Mouse (Mus musculus): ENCODE measurements at regions not wholly inside any gene's neighbourhood (a gene's known extent, or its start where the extent isn't known, plus 50 kb on each side); places are given as distances from the start of the nearest gene placed in this dataset.

DNA sequence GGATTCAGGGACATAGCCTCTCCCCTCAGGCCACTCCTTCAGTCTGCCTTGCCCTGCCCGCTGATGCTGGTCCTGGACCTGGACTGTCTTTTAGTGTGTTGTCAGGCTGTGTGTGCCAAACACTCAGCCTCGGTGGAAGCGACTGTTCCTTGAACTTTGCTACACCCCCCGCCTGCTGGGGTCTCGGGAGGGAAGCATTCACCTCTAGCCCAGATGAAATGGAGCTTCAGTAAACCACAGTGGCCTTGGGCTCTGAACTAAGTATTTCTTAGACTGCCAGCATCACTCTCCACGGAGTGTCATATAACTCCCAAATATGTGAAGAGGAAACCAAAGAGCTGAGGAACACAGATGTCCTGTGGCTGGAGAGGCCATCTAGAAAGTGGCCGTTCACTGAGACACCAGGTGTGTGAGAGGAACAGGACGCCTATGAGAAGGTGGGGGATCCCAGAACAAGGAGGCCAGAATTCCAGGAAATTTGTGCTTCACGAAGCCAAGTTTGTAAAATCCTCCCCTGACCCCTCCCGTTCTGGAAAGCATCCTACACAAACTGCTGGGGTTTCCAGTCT, 170.2 kb downstream of the Zfp36l1 start:
- no peak for DNase-seq (ENCODE audit: low read depth)

GRCm38 (mm10) chr12:79941828-79942227, 171.0 kb downstream of the Zfp36l1 start:
- no peak for DNase-seq (ENCODE audit: low read depth)

DNA sequence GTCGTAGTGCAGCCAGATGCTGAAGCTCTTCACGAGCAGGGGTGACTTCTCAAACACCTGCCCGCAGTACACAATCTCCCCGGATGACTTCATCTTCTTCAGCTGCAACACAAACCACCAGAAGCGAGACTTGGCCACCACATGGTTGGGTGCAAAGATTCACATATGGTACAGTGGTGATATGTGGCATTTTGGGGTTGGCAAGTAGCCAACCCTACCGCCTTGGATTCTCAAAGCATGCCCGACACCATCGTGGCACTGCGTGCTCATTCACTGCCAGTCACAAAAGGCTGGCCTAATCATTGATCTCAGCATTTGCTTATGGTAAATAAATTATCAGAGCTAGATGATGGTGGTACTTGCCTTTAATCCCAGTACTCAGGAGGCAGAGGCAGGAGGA, 173.4 kb downstream of the Zfp36l1 start:
- no peak for DNase-seq (ENCODE audit: low read depth)

DNA sequence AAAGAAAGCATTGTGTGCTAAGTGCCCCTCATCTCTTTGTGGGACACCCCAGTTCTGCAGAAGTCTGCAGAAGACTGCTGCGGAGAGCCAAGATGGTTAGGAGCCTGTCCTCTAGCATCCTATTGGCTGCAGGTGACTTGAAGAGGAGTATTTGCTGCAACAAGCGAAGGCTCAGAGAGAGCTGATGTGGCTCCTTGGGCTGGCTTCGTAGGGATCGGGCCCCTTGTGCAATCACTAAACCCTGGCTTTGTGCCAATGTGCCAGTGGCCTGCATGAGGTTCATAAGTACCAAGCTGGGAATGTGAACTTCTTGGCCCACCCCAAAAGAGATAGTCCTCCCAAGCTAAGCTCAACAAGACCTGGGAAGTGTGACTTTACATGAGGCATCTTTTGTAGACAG, 174.9 kb downstream of the Zfp36l1 start:
- DNase-seq (ENCODE audit: low read depth), result no peak

DNA sequence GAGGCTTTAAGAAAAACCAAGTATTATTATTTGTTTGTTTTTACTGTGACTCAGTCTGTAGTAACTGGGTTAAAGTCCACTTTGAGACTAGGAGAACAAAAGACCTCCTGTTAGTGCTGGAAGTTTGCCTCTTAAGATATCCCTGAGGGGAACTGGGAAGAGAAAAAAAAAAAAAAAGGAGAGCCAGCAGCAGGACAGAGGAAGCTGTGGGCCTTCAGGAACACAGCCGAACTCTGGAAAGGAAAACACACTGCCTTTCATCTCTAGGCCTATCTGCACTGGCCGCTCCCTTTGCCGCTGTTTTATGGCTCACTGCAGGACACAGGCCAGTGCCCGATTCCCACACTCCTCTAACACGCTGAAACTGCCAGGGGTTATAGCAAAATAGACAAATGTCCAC, 176.1 kb downstream of the Zfp36l1 start:
- DNase-seq (ENCODE audit: low read depth), result no peak

DNA sequence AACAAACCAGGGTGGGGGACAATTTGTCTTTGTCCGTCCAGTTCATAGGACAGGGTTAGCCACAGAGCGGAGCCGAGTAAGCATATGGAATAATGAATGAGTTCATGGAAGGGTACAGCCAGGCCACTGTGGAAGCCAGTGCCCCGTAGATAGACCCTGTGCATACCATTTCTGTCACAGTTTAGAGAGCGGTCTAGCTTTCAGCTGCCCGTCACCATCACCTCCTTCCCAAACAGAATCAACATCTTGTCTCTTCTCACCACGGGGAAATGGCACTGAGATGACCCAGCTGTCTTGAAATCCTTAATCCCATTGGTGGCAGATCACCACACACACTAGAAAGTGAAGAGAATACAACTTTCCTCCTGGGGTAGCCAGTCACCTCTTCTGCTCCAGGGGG, 178.7 kb downstream of the Zfp36l1 start:
- DNase-seq (ENCODE audit: low read depth), result no peak

DNA sequence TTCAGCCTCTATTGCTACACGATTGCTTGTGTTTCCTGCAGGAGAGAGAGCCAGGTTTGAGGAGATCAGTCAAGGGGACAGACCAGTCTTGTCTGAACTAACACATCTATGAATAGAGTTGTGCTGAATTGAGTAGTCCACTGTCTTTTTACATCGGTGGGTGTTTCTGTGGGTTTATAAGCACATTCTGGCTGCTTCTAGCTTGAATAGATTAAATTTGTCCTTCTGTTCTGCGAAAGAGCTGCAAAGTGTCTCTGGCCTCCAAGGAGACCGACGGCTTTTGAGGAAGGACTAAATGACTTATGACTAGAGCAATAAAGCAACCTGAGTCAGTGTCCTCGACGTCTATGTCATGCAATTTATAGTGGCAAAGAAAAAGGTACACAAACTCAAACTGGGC, 179.9 kb downstream of the Zfp36l1 start:
- no peak for DNase-seq (ENCODE audit: low read depth)

- DNase-seq (ENCODE audit: low read depth), result no peak
These were observed 181.4 kb downstream of the Zfp36l1 start for GRCm38 (mm10) chr12:79931455-79931854.

- no peak for DNase-seq (ENCODE audit: low read depth)
These were observed 183.0 kb downstream of the Zfp36l1 start for GRCm38 (mm10) chr12:79929846-79930245.

DNA sequence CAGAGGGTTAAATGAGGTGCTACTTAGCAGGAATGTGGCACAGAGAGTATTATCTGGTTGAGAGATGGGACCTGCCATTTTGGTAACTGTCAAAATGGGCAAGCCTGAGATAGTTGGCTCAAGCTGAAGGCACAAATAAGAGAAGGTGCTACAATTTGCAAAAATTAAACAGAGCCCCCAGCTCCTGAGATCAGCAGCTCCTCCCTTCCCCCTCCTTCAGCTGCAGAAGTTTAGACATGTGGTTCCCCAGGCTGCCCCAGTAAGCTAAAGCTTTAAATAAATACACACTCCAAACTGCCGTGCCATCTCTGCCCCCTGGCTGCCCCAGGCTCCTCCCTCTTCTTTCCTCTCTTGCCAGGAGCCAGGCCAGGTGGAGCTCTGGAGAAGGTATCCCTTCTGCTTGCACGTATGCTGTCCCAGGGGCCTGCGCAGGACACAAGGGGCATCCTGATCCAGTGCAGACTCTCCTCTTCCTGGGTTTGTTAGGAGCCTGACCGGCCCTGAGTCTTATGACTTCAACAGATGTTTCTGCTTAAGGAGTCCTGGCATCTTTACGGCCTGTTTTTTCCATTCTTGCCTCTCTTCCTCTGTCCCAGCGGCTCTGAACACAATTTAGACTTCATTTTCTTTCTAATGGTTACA, 184.0 kb downstream of the Zfp36l1 start:
- no peak for DNase-seq (ENCODE audit: low read depth)

- no peak for DNase-seq (ENCODE audit: low read depth)
These were observed 184.5 kb downstream of the Zfp36l1 start for GRCm38 (mm10) chr12:79928298-79928697.

DNA sequence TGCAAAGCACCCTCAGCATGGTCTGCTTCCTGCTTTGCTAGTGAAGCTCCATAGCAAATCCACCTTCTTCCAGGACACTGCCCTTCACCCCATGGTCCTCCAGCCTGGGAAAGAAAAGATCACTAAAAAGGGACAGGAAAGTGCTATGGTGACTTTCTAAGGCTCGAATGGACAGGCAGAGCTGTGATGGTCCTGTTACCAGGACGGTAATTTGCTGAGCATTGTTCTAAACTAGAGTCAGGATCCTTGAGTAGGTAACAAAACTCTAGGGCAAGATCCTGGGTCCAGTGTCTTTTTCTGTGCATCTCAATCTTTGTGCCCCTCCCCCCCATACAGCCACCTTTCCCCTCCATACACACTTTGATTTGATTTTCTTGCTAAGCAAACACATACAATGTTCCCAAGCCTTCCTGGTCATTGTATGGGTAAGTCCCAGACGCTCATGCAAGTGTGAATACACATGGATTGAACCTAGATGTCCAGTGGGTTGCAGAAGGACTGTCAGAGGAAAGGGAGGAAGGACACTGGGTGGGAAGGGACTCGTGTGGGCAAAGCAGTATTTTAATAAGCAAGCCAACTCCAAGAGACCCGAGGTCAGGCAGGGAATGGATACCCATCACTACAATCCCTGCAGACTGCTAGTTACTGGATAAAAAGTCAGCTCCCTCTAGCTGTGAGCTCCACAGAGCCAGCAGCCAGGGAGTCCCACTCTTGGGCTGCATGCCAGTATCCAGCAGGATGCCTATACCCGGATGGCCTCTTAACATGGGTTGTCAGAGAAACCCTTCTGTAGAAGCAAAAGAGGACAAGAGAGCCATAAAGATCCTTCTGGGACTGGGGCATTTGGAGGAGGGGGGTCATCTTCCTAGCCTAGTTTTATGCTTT, 186.9 kb downstream of the Zfp36l1 start:
- no peak for DNase-seq (ENCODE audit: low read depth)

DNA sequence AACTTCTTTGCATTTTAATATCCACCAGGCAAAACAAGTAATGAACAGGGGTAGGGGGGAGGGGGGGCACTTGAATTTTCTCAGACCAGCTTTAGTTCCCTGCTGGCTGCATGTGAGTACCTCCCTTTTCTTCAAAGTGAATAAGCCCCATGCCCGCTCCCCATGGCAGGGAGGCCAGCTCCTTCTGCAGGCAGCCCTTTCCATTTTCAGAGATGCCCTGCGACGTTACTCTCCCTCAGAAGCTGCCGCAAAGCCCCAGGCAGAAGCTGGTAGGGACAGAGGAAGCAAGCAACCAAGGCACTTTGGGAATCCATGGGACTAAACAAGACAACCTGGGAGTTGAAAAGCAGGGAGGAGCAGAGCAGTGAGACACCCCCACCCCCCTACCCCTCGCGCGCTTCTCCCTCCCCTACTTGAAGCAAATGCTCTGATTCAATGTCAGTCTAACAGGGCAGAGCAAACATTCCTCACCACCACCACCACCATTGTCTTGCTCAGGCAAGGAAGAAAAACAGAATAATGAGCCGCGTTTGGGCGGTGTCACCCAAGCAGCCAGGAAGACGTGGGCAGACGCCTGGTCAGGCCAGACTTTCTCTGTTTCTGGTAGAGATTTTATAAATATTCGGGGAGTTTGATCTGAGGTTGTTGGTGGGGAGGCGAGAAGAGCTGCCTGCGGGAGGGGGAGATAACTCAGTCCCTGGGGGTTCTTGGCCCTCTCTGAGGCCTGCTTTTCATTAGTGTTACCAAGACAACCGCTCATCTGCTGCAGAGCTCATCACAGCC, 187.7 kb downstream of the Zfp36l1 start:
- DNase-seq (ENCODE audit: low read depth), result no peak

- DNase-seq (ENCODE audit: low read depth), result no peak
These were observed 189.0 kb downstream of the Zfp36l1 start for GRCm38 (mm10) chr12:79923811-79924210.

DNA sequence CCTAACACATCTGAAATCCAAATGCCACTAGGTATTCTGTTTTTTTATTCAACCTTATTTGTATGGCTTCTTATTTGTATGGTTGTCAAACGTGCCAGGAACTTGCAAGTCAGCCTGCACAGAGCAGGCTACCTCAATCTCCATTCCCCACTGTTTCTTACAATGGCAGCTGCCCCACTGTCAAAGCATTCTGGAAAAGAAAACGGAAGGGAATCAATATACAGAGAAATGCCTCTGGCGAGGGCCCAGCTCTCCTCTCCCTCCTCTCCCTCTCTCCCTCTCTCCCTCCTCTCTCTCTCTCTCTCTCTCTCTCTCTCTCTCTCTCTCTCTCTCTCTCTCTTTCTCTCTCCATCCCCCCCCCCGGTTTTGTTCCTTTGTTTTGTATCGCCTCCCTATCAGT, 191.0 kb downstream of the Zfp36l1 start:
- no peak for DNase-seq (ENCODE audit: low read depth)

GRCm38 (mm10) chr12:79918983-79919382, 193.8 kb downstream of the Zfp36l1 start:
- DNase-seq (ENCODE audit: low read depth), result peak; percentile 7

GRCm38 (mm10) chr12:79917634-79918289, 195.1 kb downstream of the Zfp36l1 start:
- DNase-seq (ENCODE audit: low read depth), result no peak

DNA sequence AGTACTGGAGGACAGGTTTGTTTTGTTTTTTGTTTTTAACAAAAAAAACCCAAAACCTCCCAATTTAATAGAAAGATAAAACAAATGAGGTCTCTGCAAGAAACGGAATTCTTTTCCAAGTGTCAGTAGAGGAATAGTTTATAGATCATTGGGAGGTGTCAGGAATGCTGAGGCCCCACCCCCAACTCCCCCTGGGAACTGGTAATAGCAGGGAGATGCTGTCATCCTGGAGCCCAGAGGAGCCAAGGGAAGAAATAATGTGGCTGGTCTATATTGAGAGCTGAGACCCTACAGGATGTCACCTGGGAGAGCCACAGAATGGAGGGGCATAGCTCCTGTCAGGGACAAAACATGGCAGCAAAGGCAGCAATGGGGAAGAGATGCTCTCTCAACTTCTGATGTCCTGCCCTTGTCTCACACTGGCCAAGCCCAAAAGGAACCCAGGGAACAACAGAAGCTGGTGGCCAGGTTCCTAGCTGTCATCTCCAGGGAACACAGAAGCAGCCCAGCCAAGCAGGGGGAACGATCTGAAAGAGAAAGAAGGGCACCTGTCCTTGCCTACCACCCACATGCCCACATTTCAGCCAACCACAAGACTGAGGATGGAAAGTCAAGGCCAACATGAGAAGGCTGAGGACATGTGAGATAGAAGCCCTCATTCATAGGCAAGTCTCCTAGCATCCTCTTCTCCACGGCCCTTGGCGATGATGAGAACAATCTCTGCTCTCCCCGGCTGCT, 195.7 kb downstream of the Zfp36l1 start:
- no peak for DNase-seq (ENCODE audit: low read depth)

- DNase-seq (ENCODE audit: low read depth), result no peak
These were observed 198.9 kb downstream of the Zfp36l1 start for GRCm38 (mm10) chr12:79913898-79914297.

GRCm38 (mm10) chr12:79912281-79913063, 200.3 kb downstream of the Zfp36l1 start:
- DNase-seq (ENCODE audit: low read depth), result no peak
